Mouse (Mus musculus) layer of hippocampus, postnatal 36 days (tissue): ENCODE results near the gene Dmgdh. TPM values are rescaled to one million over a fixed set of nuclear protein-coding genes. Genes with fewer than 3 reads are reported as not detected.

ENCODE experiments used
- DNase-seq, 2 experiments: peaks; one replicate each; pipeline ENCODE4 v3.0.0; 2022
- total RNA-seq, 2 experiments: library from RNA; stranded (reverse); gene quantifications; 2 replicates each; pipeline ENCODE4 v1.2.3; 2021

Dmgdh gene
- under 1 TPM; 0.20 to 0.32 TPM for total RNA-seq

GRCm38 (mm10) chr13:93674131-93674561 is at the start of gene Dmgdh, which contains the start of gene Bhmt2:
TSS of gene Dmgdh (plus strand) at chr13:93674433.
TSS of gene Bhmt2 (minus strand) at chr13:93674302.
- DNase-seq, result no peak

GRCm38 (mm10) chr13:93628861-93629260 is 45.4 kb upstream of the Dmgdh start:
- DNase-seq, result no peak

DNA sequence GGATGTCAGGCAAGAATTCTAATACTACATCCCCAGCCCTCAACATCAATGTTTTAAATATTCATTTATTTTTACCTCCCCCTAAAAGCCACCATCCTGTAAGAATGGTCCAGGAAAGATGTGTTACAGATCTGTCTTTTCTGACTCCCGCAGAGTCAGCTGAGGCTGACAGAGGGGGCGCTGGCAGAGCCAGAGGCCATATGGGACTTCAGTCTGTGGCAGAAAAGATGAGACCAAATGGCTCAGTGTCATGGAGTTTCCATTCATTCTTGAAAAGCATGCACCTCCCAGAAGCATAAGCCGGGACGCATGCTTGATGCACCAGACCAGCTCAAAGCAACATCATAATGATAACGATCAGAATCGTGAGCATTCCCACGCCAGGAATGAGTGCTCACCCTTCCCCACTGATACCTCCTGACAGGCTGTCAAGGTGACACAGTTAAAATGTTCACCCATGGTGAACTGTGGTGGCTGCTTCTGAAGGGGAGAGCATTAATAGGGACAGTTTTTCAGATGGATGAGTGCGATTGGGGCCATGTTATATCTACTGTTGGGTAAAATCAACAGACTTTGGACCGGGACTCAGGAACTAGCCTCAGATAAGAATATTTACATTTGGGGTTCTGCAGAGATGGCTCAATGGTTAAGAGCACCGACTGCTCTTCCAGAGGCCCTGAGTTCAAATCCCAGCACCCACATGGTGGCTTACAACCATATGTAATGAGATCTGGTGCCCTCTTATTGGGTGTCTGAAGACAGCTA is 43.1 kb upstream of the Dmgdh start:
- DNase-seq, result no peak

DNA sequence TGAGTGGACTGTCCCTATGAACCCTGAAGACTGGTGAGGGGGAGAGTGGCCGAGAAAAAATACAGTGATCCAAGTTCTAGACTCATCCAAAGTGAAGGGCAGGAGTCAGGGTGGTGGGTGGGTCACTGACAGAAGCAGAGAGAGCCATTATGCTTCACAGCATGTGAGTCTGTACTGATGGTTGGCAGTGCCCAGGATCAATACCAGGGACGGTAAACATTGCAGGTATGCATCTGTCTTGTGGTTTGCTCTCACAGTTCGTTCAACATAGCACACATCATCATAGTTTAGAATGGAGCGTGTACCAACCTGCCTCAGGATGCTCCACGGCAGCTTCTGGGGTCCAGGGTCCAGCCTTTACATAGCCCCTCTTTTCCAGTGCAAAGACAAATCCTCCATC is 41.3 kb upstream of the Dmgdh start:
- no peak for DNase-seq

DNA sequence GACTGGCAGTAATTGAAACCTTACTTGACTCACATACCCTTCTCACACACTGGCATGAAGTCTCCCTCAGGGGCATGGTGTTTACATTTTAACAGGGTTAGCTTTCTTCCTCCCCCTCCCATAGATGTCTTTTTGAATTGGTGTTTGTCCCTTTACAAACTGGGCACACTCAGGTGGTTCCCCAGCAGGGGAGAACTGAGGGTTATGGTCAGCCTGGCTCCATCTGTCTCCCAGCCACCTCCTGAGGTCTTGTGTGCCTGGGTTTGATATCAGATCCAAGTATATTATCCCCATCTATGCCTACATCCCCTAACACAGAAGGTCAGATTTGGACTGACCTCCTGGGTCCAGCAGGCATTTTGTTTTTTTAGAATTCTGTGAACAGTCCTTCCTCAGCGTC is 37.7 kb upstream of the Dmgdh start:
- no peak for DNase-seq

- DNase-seq, result no peak
Measured at GRCm38 (mm10) chr13:93637282-93638245, 36.7 kb upstream of the Dmgdh start, which contains the start of gene Bhmt. TSS of gene Bhmt (minus strand) at chr13:93637961.

- no peak for DNase-seq
Measured at GRCm38 (mm10) chr13:93639636-93640035, 34.6 kb upstream of the Dmgdh start.

DNA sequence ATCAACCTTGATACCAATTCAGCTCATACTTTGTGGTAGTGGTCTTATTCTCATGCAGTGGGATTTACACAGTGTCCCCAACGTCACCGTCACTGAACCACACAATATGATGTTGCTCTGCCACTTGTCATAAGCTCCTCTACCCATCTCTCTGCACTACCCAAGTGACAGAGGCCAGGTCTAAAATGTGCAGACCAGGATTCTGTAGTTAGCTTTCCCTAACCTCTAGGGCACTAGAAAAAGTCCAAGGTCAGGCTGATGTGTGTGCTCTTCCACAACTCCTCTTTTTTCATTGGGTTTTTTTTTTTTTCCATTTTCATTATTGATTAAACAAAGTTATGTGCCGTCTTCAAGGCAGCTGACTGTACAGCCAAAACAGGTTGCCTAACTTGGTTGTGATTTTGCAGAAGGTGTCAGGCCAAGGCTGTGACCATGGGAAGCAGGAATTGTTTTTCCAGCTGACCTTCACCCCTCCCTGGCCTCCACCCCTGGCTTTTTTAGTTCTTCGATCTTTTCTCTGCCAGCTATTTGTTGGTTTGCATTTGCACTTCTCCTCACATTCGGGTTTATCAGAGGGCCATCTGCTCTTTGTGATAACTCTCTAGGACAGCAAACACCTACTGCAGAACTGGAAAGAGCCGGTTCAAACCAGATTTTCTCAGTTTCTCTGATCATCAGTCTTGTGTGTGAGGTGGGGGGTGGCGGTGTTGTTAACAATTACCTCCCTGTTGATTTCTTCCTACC is 25.7 kb upstream of the Dmgdh start:
- no peak for DNase-seq

DNA sequence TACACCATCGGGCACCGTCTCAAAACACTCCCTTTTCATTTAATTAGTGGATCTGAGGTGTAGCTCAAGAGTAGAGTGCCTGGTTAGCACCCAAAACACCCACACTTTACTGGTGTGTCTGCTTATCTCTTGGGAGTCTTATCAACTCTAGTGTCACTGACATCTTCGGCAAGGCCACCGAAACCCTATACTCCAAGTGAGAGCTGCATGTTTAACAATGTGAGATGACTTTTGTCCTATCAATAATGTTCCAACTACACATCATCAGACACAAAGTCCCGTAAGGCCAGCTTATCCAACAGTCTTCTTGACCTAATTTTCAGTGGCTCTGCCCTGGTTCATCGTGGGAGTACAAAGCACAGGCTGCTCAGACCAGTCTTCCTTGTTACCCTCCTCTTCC is 20.9 kb upstream of the Dmgdh start:
- no peak for DNase-seq

- DNase-seq, result no peak
Measured at GRCm38 (mm10) chr13:93657941-93658340, 16.3 kb upstream of the Dmgdh start.

DNA sequence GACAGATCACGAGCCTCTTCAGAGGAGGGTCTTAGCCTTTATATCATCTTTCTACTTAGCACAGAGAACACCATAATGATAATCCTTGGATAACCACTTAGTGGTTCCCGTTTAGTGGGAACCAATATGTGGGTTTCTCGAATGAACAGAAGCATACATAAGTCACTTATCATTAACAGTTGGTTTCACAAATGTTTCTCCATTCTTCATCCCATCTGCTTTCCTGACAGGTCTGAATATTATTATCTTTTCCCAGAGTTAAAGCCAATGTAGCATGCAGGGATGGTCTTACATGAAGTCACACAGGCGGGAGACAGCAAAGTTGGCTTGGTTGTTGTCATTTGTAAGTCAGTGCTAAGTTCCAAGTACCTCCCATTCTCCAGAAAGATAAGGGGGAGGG is 6.6 kb upstream of the Dmgdh start:
- no peak for DNase-seq

- no peak for DNase-seq
Measured at GRCm38 (mm10) chr13:93672371-93672770, 1.9 kb upstream of the Dmgdh start.

DNA sequence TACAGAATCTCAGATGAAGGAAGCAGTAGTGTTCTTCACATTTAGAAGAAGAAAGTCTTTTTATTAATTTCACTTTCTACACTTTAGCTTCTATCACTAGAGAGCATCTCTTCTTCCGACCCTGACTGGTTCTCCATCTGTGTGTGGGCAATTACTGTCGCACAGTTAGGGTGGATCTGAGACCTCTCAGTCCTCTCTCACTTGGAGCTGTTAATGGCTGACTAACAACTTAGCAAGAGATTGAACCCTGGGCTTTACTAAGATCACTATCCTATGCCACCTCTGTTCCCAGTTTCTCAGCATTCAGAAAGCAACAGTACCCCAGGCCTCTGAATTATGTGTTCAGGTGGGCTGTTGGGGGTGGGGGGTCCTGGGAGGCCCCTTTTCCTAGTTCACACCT is 937 bp upstream of the Dmgdh start:
- no peak for DNase-seq

DNA sequence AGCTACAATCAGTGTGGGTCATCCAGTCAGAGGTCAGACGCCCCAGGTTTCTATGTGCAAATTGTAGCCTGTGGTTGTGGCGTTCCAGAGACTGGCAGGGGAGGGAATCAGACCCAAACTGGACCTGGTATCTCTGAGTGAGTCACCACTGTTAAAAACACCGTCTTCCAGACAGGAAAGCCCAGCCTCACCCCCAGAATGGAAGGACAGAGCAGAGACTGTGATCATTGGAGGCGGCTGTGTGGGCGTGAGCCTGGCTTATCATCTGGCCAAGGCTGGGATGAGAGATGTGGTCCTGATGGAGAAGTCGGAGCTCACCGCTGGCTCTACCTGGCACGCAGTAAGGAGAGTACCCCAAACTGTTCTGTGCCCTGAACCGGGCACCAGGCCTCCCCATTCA is 2.6 kb downstream of the Dmgdh start:
- DNase-seq, result no peak

- DNase-seq, result no peak
Measured at GRCm38 (mm10) chr13:93683336-93683735, 9.1 kb downstream of the Dmgdh start.

- no peak for DNase-seq
Measured at GRCm38 (mm10) chr13:93685226-93685625, 11.0 kb downstream of the Dmgdh start.

- DNase-seq, result no peak
Measured at GRCm38 (mm10) chr13:93687321-93687720, 13.1 kb downstream of the Dmgdh start.

DNA sequence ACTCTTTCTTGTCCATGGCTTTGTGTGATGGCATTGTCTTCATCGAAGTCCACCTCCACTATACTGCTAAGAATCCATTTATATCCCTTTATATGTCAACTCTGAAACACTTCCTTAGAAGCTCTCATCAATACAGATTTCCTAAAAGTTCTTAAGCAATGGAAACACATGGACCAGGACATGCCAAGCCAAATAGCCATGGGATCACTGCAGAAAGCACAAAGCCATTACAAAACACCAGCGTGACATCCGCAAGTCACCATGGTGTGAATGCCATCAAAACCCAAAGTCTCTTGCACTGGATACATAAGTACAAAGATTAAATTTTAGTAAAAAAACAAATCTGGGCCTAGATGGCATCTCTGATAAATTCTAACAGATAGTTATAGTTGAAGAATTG is 15.3 kb downstream of the Dmgdh start:
- DNase-seq, result no peak

DNA sequence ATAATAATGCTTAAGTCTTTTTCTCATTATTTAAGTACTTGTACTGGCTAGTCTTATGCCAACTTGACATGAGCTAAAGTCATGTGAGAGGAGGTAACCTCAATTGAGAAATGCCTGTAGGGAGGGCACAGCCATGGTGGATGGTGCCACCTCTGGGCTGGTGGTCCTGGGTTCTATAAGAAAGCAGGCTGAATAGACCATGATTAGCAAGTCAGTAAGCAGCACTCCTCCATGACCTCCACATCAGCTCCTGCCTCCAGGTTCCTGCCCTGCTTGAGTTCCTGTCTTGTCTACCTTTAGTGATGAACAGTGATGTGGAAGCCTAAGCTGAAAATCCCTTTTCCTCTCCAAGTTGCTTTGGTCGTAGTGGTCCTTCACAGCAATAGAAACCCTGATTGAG is 16.6 kb downstream of the Dmgdh start:
- no peak for DNase-seq

DNA sequence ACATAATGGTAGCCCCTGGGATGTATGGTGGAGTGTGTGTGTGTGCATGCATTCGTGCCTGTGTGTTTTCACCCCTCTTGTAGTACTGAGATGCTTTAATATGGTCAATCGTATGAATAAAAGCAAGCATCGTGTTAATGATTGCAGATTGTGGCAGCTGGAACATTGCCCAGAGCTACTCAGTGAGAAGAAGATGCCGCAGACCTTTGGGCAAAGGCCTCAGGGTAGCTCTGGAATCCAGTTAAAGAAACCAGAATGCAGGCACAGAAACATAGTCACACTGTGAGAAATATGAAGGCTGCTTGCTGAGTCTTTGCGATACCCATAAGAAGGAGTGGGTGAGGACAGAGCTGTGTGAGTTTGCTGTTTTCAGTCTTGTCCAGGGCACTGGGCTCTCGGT is 24.6 kb downstream of the Dmgdh start:
- no peak for DNase-seq

DNA sequence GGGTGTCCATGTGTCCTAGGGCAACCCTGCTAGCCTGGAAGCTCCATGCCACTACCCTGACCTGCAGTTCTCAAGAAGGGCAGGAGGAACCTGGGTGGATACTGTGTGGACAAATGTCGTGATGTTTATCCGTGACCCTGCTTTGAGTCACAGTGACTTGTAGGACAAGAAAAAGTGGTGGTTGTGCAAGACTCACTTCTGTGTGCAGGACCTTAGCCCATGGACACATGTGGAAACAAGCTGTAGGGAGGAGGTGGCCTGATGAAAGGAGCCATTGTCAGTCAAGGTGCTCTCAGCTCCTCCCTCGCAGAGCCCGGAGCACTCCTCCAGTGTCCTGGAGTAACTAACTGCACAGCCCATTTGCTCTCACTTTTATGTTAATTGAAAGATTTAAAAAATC is 31.5 kb downstream of the Dmgdh start:
- DNase-seq, result no peak

DNA sequence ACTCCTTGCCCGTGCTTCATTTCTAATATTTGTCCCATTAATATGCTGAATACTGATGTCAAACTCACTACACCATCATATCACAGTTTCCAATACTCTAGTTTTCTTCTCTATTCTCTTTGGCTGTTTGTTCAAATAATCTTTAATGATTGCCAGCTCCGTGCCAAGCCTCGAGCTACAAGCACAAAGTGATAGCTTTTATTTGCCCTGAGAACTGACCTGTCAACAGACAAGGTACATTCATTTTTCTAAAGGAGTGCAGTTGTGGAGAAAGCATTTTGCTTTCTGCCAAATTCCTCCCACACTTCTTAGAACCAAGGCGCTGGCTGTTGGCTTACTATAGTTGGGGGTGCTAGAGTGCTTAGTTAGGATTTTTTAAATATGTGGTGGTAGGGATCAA is 33.0 kb downstream of the Dmgdh start:
- no peak for DNase-seq

GRCm38 (mm10) chr13:93710325-93710724 is 36.1 kb downstream of the Dmgdh start:
- no peak for DNase-seq
